Mouse (Mus musculus) ES-E14 (cell line): ENCODE data around the gene Actl6b.

Source experiments
- CHD2 ChIP-seq: IDR thresholded peaks from 2 replicates; pipeline ENCODE4 v1.6.1; 2014; ENCODE audit warnings: mild to moderate bottlenecking, low read depth, low read length, inconsistent platforms
- ZC3H11A ChIP-seq: IDR thresholded peaks from 2 replicates; pipeline ENCODE4 v1.6.1; 2012; ENCODE audit warnings: low read depth, mild to moderate bottlenecking, inconsistent platforms, low read length, borderline replicate concordance

DNA sequence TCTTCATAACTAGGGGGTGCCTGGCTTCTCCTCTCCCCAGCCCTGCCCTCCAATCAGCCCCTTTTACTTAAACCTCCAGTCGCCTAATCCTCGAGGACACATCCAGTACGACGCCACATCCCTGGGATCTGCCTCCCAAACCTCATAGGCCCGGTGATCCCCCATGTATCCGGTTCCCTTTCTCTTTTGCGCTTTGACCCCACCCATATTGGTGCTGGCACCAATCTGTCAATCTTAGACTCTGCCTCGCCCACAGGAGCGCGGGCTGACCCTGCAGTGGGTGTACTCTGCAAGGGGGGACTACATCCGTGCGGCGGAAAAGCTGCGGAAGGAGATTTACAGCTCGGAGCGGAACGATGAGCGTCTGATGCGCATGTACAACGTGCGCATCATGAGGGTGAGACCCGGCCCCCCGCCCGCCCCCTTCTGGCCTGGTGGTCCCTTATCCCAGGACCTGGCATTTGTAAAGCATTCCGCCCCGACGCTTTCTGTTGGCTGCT, 30.4 kb downstream of the Actl6b start:
- no peak for TF ChIP-seq CHD2
- TF ChIP-seq ZC3H11A, result no peak
